Comparison of ENCODE assay signal across 31 mouse cellular contexts in genomic region chr14:79214660-79215249, GRCm38 (mm10). TPM values are rescaled to one million over a fixed set of nuclear protein-coding genes. Genes with fewer than 3 reads are reported as not detected.
A peak's percentile ranks its signal among the peaks of the same experiment; 100 is the strongest.
DNase-seq lines count a peak whose midpoint lies in the region; ATAC-seq lines count a peak whose summit lies in the region.
"Had no signal": no experiment of that assay in that cellular context is flagged by ENCODE, and none has a peak within 500 bp of the region (broad histone marks: within the 10 kb centered on the region; RNA-seq: fewer than 3 reads in every experiment).

No protein-coding gene starts in this region.

- H3K27ac ChIP-seq in limb, embryonic 15.5 days, result peak overlapping the region; percentile 33
- H3K27ac ChIP-seq in limb, embryonic 10.5 days, result no peak overlapping the region
- no peak overlapping the region for H3K27ac ChIP-seq in stomach, embryonic 15.5 days
- H3K27ac ChIP-seq: hindbrain, embryonic 15.5 days; layer of hippocampus, adult 2 months; limb, embryonic 13.5 days; liver, embryonic 13.5 days; lung, embryonic 15.5 days; midbrain, embryonic 13.5 days; neural tube, embryonic 13.5 days had no signal

- DNase-seq in adrenal gland, adult 2 months, result peak; percentile 0
- no peak for DNase-seq in adrenal gland, postnatal 25 days
- DNase-seq in limb, embryonic 10.5 days (ENCODE audit: low spot score), result no peak
- DNase-seq in thymus, postnatal 25 days, result peak; percentile 1
- DNase-seq in thymus, postnatal 14 days, result no peak
- no peak for DNase-seq in spleen, postnatal 4 days (ENCODE audit: low spot score in 2 of 2)
- DNase-seq: adrenal gland, postnatal 14 days; cerebellum, adult 8-10 months; cerebellum, postnatal 36 days; gastrocnemius, postnatal 25 days; kidney, adult 9 months; kidney, postnatal 25 days; liver, embryonic 13.5 days; retina, postnatal 1 day; right cerebral cortex, postnatal 4 days had no signal

- no peak overlapping the region for H3K4me2 ChIP-seq in limb, embryonic 15.5 days
- H3K4me2 ChIP-seq in stomach, embryonic 15.5 days, result no peak overlapping the region
- H3K4me2 ChIP-seq: hindbrain, embryonic 15.5 days; limb, embryonic 13.5 days; liver, embryonic 13.5 days; lung, embryonic 15.5 days; midbrain, embryonic 13.5 days; neural tube, embryonic 13.5 days had no signal

- H3K9ac ChIP-seq in limb, embryonic 15.5 days, result no peak overlapping the region
- no peak overlapping the region for H3K9ac ChIP-seq in stomach, embryonic 15.5 days
- H3K9ac ChIP-seq: hindbrain, embryonic 15.5 days; limb, embryonic 13.5 days; liver, embryonic 13.5 days; lung, embryonic 15.5 days; midbrain, embryonic 13.5 days; neural tube, embryonic 13.5 days had no signal

- peaks cover 10% of the 10 kb centered on the region; the same call in 1 of the 2 replicates for H3K4me1 ChIP-seq in limb, embryonic 15.5 days
- no peaks in the 10 kb centered on the region for H3K4me1 ChIP-seq in limb, embryonic 10.5 days
- no peaks in the 10 kb centered on the region for H3K4me1 ChIP-seq in stomach, embryonic 15.5 days
- H3K4me1 ChIP-seq: hindbrain, embryonic 15.5 days; limb, embryonic 13.5 days; liver, embryonic 13.5 days; neural tube, embryonic 13.5 days had no signal

- H3K36me3 ChIP-seq in limb, embryonic 15.5 days, result no peaks in the 10 kb centered on the region
- no peaks in the 10 kb centered on the region for H3K36me3 ChIP-seq in limb, embryonic 10.5 days
- H3K36me3 ChIP-seq in stomach, embryonic 15.5 days, result no peaks in the 10 kb centered on the region
- H3K36me3 ChIP-seq: hindbrain, embryonic 15.5 days; limb, embryonic 13.5 days; liver, embryonic 13.5 days; lung, embryonic 15.5 days; midbrain, embryonic 13.5 days; neural tube, embryonic 13.5 days had no signal

- no peaks in the 10 kb centered on the region for H3K27me3 ChIP-seq in limb, embryonic 15.5 days
- no peaks in the 10 kb centered on the region for H3K27me3 ChIP-seq in limb, embryonic 10.5 days (ENCODE audit: low read depth, poor library complexity, severe bottlenecking)
- no peaks in the 10 kb centered on the region for H3K27me3 ChIP-seq in stomach, embryonic 15.5 days (replicated peaks)
- H3K27me3 ChIP-seq: hindbrain, embryonic 15.5 days; limb, embryonic 13.5 days; liver, embryonic 13.5 days; lung, embryonic 15.5 days; midbrain, embryonic 13.5 days; neural tube, embryonic 13.5 days had no signal

- 83% methylated on average over 8 of the region's 8 CpGs for WGBS in limb, embryonic 15.5 days
- WGBS in limb, embryonic 10.5 days, result 91% methylated on average over 8 of the region's 8 CpGs
- WGBS in stomach, embryonic 15.5 days, result 68% methylated on average over 8 of the region's 8 CpGs

- no peak for ATAC-seq in limb, embryonic 15.5 days (ENCODE audit: insufficient number of reproducible peaks, low FRiP score, low TSS enrichment, low read depth)
- peak; percentile 72 for ATAC-seq in stomach, embryonic 15.5 days (ENCODE audit: insufficient read depth, low FRiP score, low read depth)
- ATAC-seq: forebrain, embryonic 16.5 days; midbrain, embryonic 13.5 days had no signal

- H3K9me3 ChIP-seq in limb, embryonic 15.5 days, result no peaks in the 10 kb centered on the region
- H3K9me3 ChIP-seq in limb, embryonic 10.5 days (replicated peaks), result no peaks in the 10 kb centered on the region
- no peaks in the 10 kb centered on the region for H3K9me3 ChIP-seq in stomach, embryonic 15.5 days
- H3K9me3 ChIP-seq: hindbrain, embryonic 15.5 days; limb, embryonic 13.5 days; liver, embryonic 13.5 days; lung, embryonic 15.5 days; midbrain, embryonic 13.5 days; neural tube, embryonic 13.5 days had no signal

- no peak overlapping the region for H3K4me3 ChIP-seq in limb, embryonic 15.5 days
- no peak overlapping the region for H3K4me3 ChIP-seq in limb, embryonic 10.5 days
- H3K4me3 ChIP-seq in stomach, embryonic 15.5 days (replicated peaks), result no peak overlapping the region
- H3K4me3 ChIP-seq: hindbrain, embryonic 15.5 days; layer of hippocampus, adult 2 months; limb, embryonic 13.5 days; liver, embryonic 13.5 days; lung, embryonic 15.5 days; midbrain, embryonic 13.5 days; neural tube, embryonic 13.5 days had no signal

RNA-seq across cellular contexts. Expression of gene Zfp957, which starts 32.4 kb away (rescaled TPM):
- not detected for total RNA-seq in adrenal gland, adult 2 months (2021)
- polyA plus RNA-seq in adrenal gland, adult 2 months (2012; rRNA removed), result not detected in 2 replicates
- total RNA-seq in adrenal gland, postnatal 25 days (2021), result not detected in 2 replicates
- not detected in 2 replicates for polyA plus RNA-seq in limb, embryonic 15.5 days (2015; fragmentation: Nextera tagmentation; extraction: Ambion mirVana)
- polyA plus RNA-seq in limb, embryonic 10.5 days (2016; fragmentation: Nextera tagmentation; extraction: Ambion mirVana), result not detected in 2 replicates
- not detected in 2 replicates for polyA plus RNA-seq in stomach, embryonic 15.5 days (2015; fragmentation: Nextera tagmentation; extraction: Ambion mirVana)
- total RNA-seq: adrenal gland, postnatal 14 days; gastrocnemius, postnatal 25 days; hematopoietic stem cell, adult 5-6 weeks; layer of hippocampus, adult 2 months; layer of hippocampus, postnatal 25 days; left cerebral cortex, postnatal 14 days; megakaryocyte, adult 5-6 weeks had no signal
- polyA plus RNA-seq: brain, embryonic 14.5 days; embryonic facial prominence, embryonic 14.5 days; forebrain, embryonic 16.5 days; hindbrain, embryonic 15.5 days; intestine, embryonic 14.5 days; limb, embryonic 13.5 days; liver, embryonic 13.5 days; lung, embryonic 15.5 days; midbrain, embryonic 13.5 days; neural tube, embryonic 13.5 days had no signal

Comparison
In these comparisons a context has a peak if more than half of its experiments do, and no peak if none do; other contexts are left out.
1. DNase-seq: peak in adrenal gland, adult 2 months (single experiment) and thymus, postnatal 25 days (single experiment); none in adrenal gland, postnatal 25 days (single experiment), limb, embryonic 10.5 days (single experiment), thymus, postnatal 14 days (single experiment) and spleen, postnatal 4 days (0 of 2).